Mouse (Mus musculus): Measurements from ENCODE around the gene Igsf3. TPM values are rescaled to one million over a fixed set of nuclear protein-coding genes. Genes with fewer than 3 reads are reported as not detected.
A peak's percentile ranks its signal among the peaks of the same experiment; 100 is the strongest.
"Not testable (repeated sequence)": the region's sequence is repeated elsewhere in the genome, so short reads cannot be mapped to it uniquely, and the experiment has no call there.

Gene Igsf3
- polyA plus RNA-seq, 1 experiment from 2014 or later: 19.8 TPM

- Histone ChIP-seq H3K27me3 (ENCODE audit: control insufficient read depth, insufficient read depth, low read length) (no peaks in the 10 kb centered on the region), H3K27ac (ENCODE audit: low read depth, low read length) (no peak overlapping the region), H3K4me3 (ENCODE audit: low read depth, low read length) (no peak overlapping the region), H3K36me3 (ENCODE audit: control insufficient read depth, insufficient read depth, low read length) (no peaks in the 10 kb centered on the region), H3K9ac (ENCODE audit: low read length) (no peak overlapping the region), H3K9me3 (ENCODE audit: control insufficient read depth, low read length) (no peaks in the 10 kb centered on the region), H3K4me1 (ENCODE audit: control insufficient read depth, insufficient read depth, low read length) (peaks cover 14% of the 10 kb centered on the region), H3K4me2 (no peak overlapping the region)
- ATAC-seq (ENCODE audit: low FRiP score) (no peak), DNase-seq (ENCODE audit: low spot score, missing footprints) (no peak)
- 89% methylated on average over 8 of the region's 8 CpGs for WGBS
Measured at GRCm38 (mm10) chr3:101407568-101407967, 30.7 kb downstream of the Igsf3 start.

DNA sequence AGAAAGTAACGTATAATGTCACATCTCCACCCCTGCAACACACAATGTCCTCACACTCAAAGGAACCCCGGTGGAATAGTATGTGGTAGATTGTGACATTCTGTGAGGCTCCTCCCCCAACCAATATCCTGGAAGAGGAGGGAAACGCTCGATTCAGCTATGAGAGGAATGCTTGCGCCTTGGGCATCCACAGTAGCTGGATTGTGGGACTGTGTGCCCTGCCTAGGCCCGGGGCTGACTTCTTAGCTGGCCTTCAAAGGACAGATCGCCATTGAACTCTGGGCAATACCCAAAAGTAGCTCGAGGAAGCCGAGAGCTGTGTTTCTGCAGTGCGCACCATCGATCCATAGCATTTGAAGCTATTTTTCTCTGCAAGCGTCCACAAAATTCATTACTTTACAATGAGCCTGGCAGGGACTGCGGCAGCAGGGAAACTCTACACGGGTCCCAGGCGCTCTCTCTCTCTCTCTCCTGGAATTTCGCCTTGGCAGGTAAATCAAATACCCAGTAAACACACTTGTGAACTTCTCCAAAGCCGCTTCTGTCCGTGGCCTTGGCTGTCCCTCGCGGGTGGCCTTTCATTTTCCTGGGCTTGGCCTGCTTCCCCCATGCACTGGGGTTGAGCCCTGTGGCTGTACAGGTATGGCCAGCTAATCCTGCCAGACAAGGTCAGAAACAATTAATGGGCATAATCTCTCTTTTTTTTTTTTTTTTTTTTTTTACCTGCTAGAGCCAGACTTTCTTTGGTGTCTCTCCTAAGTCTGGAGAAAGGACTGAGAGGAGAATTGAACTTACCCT is 32.3 kb downstream of the Igsf3 start:
- Histone ChIP-seq H3K27ac (ENCODE audit: low read depth, low read length) (no peak overlapping the region), H3K36me3 (ENCODE audit: control insufficient read depth, insufficient read depth, low read length) (no peaks in the 10 kb centered on the region), H3K4me1 (ENCODE audit: control insufficient read depth, insufficient read depth, low read length) (peaks cover 14% of the 10 kb centered on the region), H3K9me3 (ENCODE audit: control insufficient read depth, low read length) (no peaks in the 10 kb centered on the region), H3K4me3 (ENCODE audit: low read depth, low read length) (no peak overlapping the region), H3K27me3 (ENCODE audit: control insufficient read depth, insufficient read depth, low read length) (no peaks in the 10 kb centered on the region), H3K9ac (ENCODE audit: low read length) (no peak overlapping the region), H3K4me2 (no peak overlapping the region)
- DNase-seq (ENCODE audit: low spot score, missing footprints) (peak; percentile 82), ATAC-seq (ENCODE audit: low FRiP score) (no peak)
- WGBS: 61% methylated on average over 20 of the region's 20 CpGs

DNA sequence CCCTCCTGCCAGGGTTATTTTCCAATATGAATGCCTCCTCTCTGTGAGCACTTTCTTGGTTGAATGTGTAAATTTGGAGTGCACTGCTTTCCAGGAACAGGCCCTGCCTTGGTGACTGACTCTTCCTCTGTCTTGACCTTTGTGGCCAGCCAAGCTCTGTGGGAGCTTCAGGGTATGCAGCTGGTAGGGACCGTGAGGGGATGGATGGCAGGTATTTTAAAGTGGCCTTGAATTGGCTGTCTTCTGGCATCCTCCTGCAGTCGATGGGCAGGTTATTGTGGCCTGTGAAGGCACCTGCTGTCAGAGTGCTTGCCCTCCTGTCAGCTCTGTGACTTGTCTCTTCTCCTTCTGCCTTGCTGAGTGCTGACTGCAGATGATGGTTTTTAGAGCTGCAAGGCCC is 33.3 kb downstream of the Igsf3 start:
- no peak for DNase-seq (ENCODE audit: low spot score, missing footprints)
- WGBS: 28% methylated on average over 2 of the region's 2 CpGs
- Histone ChIP-seq H3K9ac (ENCODE audit: low read length) (no peak overlapping the region), H3K4me3 (ENCODE audit: low read depth, low read length) (no peak overlapping the region), H3K36me3 (ENCODE audit: control insufficient read depth, insufficient read depth, low read length) (no peaks in the 10 kb centered on the region), H3K27ac (ENCODE audit: low read depth, low read length) (no peak overlapping the region), H3K4me2 (no peak overlapping the region), H3K4me1 (ENCODE audit: control insufficient read depth, insufficient read depth, low read length) (peaks cover 11% of the 10 kb centered on the region), H3K9me3 (ENCODE audit: control insufficient read depth, low read length) (no peaks in the 10 kb centered on the region), H3K27me3 (ENCODE audit: control insufficient read depth, insufficient read depth, low read length) (no peaks in the 10 kb centered on the region)
- no peak for ATAC-seq (ENCODE audit: low FRiP score)

GRCm38 (mm10) chr3:101410745-101411144 is 33.9 kb downstream of the Igsf3 start:
- peak; percentile 12; the same call in 1 of the 2 replicates for ATAC-seq (ENCODE audit: low FRiP score)
- H3K4me1 ChIP-seq (ENCODE audit: control insufficient read depth, insufficient read depth, low read length): peaks cover 11% of the 10 kb centered on the region
- H3K27ac ChIP-seq (ENCODE audit: low read depth, low read length): no peak overlapping the region
- no peak overlapping the region for H3K9ac ChIP-seq (ENCODE audit: low read length)
- no peaks in the 10 kb centered on the region for H3K36me3 ChIP-seq (ENCODE audit: control insufficient read depth, insufficient read depth, low read length)
- no peaks in the 10 kb centered on the region for H3K27me3 ChIP-seq (ENCODE audit: control insufficient read depth, insufficient read depth, low read length)
- H3K4me2 ChIP-seq: no peak overlapping the region
- DNase-seq (ENCODE audit: low spot score, missing footprints): no peak
- WGBS: 37% methylated on average over 3 of the region's 3 CpGs
- H3K4me3 ChIP-seq (ENCODE audit: low read depth, low read length): no peak overlapping the region
- H3K9me3 ChIP-seq (ENCODE audit: control insufficient read depth, low read length): no peaks in the 10 kb centered on the region

DNA sequence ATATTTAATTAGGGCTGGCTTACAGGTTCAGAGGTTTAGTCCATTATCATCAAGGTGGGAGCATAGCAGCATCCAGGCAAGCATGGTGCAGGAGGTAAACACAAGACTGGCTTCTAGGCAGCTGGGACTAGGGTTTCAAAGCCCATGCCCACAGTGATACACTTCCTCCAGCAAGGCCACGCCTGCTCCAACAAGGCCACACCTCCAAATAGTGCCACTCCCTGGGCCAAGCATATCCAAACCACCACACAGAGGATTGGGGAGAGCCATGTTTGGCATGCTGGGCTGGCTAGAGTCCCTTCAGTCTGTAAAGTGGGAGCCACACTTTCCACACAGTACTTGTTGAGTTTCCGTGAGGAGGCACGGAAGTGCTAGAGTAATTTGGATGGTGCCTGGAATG is 34.7 kb downstream of the Igsf3 start:
- Histone ChIP-seq H3K27me3 (ENCODE audit: control insufficient read depth, insufficient read depth, low read length) (no peaks in the 10 kb centered on the region), H3K27ac (ENCODE audit: low read depth, low read length) (no peak overlapping the region), H3K4me3 (ENCODE audit: low read depth, low read length) (no peak overlapping the region), H3K4me2 (no peak overlapping the region), H3K9ac (ENCODE audit: low read length) (no peak overlapping the region), H3K4me1 (ENCODE audit: control insufficient read depth, insufficient read depth, low read length) (peaks cover 11% of the 10 kb centered on the region), H3K36me3 (ENCODE audit: control insufficient read depth, insufficient read depth, low read length) (no peaks in the 10 kb centered on the region), H3K9me3 (ENCODE audit: control insufficient read depth, low read length) (no peaks in the 10 kb centered on the region)
- DNase-seq (ENCODE audit: low spot score, missing footprints) (no peak), ATAC-seq (ENCODE audit: low FRiP score) (no peak)
- WGBS: 84% methylated on average over 3 of the region's 3 CpGs

GRCm38 (mm10) chr3:101412115-101412514 is 35.2 kb downstream of the Igsf3 start:
- H3K4me3 ChIP-seq (ENCODE audit: low read depth, low read length): no peak overlapping the region
- H3K27me3 ChIP-seq (ENCODE audit: control insufficient read depth, insufficient read depth, low read length): no peaks in the 10 kb centered on the region
- H3K36me3 ChIP-seq (ENCODE audit: control insufficient read depth, insufficient read depth, low read length): no peaks in the 10 kb centered on the region
- H3K4me2 ChIP-seq: no peak overlapping the region
- H3K9me3 ChIP-seq (ENCODE audit: control insufficient read depth, low read length): no peaks in the 10 kb centered on the region
- no peak for ATAC-seq (ENCODE audit: low FRiP score)
- no peak overlapping the region for H3K27ac ChIP-seq (ENCODE audit: low read depth, low read length)
- no peak overlapping the region for H3K9ac ChIP-seq (ENCODE audit: low read length)
- WGBS: 69% methylated on average over 6 of the region's 6 CpGs
- peaks cover 11% of the 10 kb centered on the region for H3K4me1 ChIP-seq (ENCODE audit: control insufficient read depth, insufficient read depth, low read length)
- no peak for DNase-seq (ENCODE audit: low spot score, missing footprints)

GRCm38 (mm10) chr3:101413013-101413412 is 36.1 kb downstream of the Igsf3 start:
- not testable (repeated sequence) for H3K36me3 ChIP-seq (ENCODE audit: control insufficient read depth, insufficient read depth, low read length); H3K4me2 ChIP-seq; DNase-seq (ENCODE audit: low spot score, missing footprints); H3K4me3 ChIP-seq (ENCODE audit: low read depth, low read length); H3K27me3 ChIP-seq (ENCODE audit: control insufficient read depth, insufficient read depth, low read length); H3K27ac ChIP-seq (ENCODE audit: low read depth, low read length); H3K9me3 ChIP-seq (ENCODE audit: control insufficient read depth, low read length); ATAC-seq (ENCODE audit: low FRiP score); H3K9ac ChIP-seq (ENCODE audit: low read length)
- peaks cover 11% of the 10 kb centered on the region for H3K4me1 ChIP-seq (ENCODE audit: control insufficient read depth, insufficient read depth, low read length)
- whole genome bisulfite sequencing: 94% methylated on average over 5 of the region's 5 CpGs

GRCm38 (mm10) chr3:101418740-101419652 is 42.1 kb downstream of the Igsf3 start:
- H3K27ac ChIP-seq (ENCODE audit: low read depth, low read length): no peak overlapping the region
- 87% methylated on average over 18 of the region's 18 CpGs for WGBS
- H3K9ac ChIP-seq (ENCODE audit: low read length): no peak overlapping the region
- no peak overlapping the region for H3K4me2 ChIP-seq
- DNase-seq (ENCODE audit: low spot score, missing footprints): no peak
- peaks cover 11% of the 10 kb centered on the region for H3K4me1 ChIP-seq (ENCODE audit: control insufficient read depth, insufficient read depth, low read length)
- no peak for ATAC-seq (ENCODE audit: low FRiP score)
- no peak overlapping the region for H3K4me3 ChIP-seq (ENCODE audit: low read depth, low read length)
- no peaks in the 10 kb centered on the region; the same call in 1 of the 2 replicates for H3K27me3 ChIP-seq (ENCODE audit: control insufficient read depth, insufficient read depth, low read length)
- H3K36me3 ChIP-seq (ENCODE audit: control insufficient read depth, insufficient read depth, low read length): no peaks in the 10 kb centered on the region
- H3K9me3 ChIP-seq (ENCODE audit: control insufficient read depth, low read length): no peaks in the 10 kb centered on the region

- H3K4me3 ChIP-seq (ENCODE audit: low read depth, low read length): no peak overlapping the region
- H3K27ac ChIP-seq (ENCODE audit: low read depth, low read length): no peak overlapping the region
- ATAC-seq (ENCODE audit: low FRiP score) (no peak), DNase-seq (ENCODE audit: low spot score, missing footprints) (no peak)
- no peak overlapping the region for H3K4me2 ChIP-seq
- 86% methylated on average over 10 of the region's 10 CpGs for WGBS
- H3K27me3 ChIP-seq (ENCODE audit: control insufficient read depth, insufficient read depth, low read length): no peaks in the 10 kb centered on the region; the same call in 1 of the 2 replicates
- no peak overlapping the region for H3K9ac ChIP-seq (ENCODE audit: low read length)
- no peaks in the 10 kb centered on the region for H3K9me3 ChIP-seq (ENCODE audit: control insufficient read depth, low read length)
- H3K4me1 ChIP-seq (ENCODE audit: control insufficient read depth, insufficient read depth, low read length): peaks cover 11% of the 10 kb centered on the region
- H3K36me3 ChIP-seq (ENCODE audit: control insufficient read depth, insufficient read depth, low read length): no peaks in the 10 kb centered on the region
Measured at GRCm38 (mm10) chr3:101419653-101419994, 42.7 kb downstream of the Igsf3 start.
